Mouse (Mus musculus): ENCODE measurements around the gene Crocc2.
"Not testable (repeated sequence)": the region's sequence is repeated elsewhere in the genome, so short reads cannot be mapped to it uniquely, and the experiment has no call there.

Gene Crocc2

GRCm38 (mm10) chr1:93161921-93162320 is 6.6 kb upstream of the Crocc2 start:
- in situ Hi-C loops (cut with MboI, MseI) = no loop called here

DNA sequence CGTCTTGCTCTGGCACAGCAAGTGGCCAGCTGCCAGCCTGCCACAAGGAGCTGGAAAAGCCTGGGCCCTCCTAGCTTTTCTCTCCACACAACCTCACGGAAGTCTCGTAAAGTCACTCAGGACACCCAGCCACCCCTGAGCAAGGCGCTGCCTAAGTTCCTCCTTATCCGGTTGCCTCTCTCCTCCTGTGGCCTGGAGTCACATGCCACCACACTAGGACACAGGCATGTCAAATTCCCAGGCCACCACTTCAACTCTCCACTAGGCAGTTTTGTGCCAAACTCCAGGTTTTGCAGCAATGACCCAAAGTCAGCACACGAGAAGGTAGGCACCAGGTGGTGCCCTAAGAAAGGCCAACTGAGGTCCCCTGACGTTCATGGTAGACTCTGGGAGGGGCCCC is 5.9 kb upstream of the Crocc2 start:
- in situ Hi-C loops (cut with MboI, MseI) = no loop called here

DNA sequence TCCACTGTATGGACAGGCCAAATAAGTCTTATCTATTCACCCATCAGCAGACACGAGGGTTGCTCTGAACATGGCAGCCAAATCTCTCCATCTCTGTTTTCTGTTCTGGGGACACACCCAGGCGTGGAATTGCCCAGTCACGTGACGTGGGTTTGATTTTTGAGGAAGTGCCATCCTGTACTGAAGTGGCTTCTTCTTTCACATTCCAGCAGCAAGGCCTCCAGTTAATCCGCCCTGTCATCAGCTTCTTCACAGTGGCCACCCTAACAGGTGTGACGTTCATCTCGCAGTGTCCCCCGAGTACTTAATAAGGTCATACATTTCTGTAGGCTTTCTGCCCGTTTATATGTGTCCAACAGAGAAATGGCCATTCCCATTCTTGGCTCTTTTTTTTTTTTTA is 3.1 kb upstream of the Crocc2 start:
- in situ Hi-C loops (cut with MboI, MseI) = no loop called here

DNA sequence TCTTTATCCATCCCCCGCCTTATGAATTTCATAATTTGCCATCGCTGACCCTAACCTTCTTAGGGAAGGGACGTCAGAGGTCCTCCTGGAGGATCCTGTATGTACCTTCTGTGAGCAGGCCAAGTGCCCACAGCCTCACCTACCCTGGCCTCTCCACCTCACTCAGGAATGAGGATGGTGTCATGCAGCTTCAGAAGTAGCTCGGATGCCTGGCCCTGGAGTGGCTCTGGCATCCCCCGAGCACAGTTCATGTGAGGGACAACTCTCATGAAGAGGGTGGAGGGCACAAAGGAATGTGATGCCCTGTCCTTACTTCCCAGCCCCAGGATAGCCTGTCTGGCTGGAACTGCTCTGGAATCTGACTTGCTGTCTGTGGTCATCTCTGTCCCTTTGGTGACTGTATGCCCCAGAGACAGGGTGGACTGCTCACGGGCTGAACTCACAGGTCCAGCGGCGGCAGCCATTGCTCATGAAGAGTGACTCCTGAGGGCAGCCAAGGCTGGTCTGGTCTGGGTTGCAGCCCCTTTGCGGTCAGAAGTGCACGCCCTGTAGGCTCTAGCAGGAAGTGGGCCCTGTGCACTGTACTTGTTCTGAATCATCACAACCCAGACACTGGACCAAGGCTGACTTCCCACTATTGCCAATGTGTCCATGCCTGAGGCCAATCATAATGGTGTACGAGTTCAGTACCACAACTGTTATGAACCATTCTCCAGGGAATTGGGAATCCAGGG is 2.0 kb upstream of the Crocc2 start:
- in situ Hi-C loops (cut with MboI, MseI) = no loop called here

GRCm38 (mm10) chr1:93173665-93174064 is 5.1 kb downstream of the Crocc2 start:
- in situ Hi-C loops (cut with MboI, MseI) = no loop called here

- in situ Hi-C loops (cut with MboI, MseI) = no loop called here
These were observed 5.9 kb downstream of the Crocc2 start for GRCm38 (mm10) chr1:93174399-93174798.

GRCm38 (mm10) chr1:93175849-93176248 is 7.3 kb downstream of the Crocc2 start:
- in situ Hi-C loops (cut with MboI, MseI) = no loop called here

GRCm38 (mm10) chr1:93176525-93177332 is 8.2 kb downstream of the Crocc2 start:
- in situ Hi-C loops (cut with MboI, MseI) = no loop called here

DNA sequence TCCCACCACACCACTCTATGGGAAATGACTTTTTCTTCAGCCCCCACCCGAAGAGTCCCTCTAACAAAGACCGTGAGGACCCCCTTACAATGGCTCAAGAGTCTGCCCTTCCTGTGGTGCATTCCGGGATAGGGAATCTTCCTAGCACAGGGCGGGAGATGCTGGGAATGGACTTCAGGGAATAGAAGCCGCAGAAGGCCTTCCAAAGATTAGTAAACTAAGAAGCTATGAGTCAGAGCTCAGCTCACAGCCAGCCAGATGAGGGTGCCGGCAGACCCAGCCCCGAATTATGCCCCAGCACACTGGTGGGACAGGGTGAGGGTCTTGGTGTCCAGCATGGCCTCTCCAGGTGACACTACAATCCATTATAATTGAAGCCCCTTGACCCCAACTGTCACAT is 13.8 kb downstream of the Crocc2 start:
- in situ Hi-C loops (cut with MboI, MseI) = no loop called here

DNA sequence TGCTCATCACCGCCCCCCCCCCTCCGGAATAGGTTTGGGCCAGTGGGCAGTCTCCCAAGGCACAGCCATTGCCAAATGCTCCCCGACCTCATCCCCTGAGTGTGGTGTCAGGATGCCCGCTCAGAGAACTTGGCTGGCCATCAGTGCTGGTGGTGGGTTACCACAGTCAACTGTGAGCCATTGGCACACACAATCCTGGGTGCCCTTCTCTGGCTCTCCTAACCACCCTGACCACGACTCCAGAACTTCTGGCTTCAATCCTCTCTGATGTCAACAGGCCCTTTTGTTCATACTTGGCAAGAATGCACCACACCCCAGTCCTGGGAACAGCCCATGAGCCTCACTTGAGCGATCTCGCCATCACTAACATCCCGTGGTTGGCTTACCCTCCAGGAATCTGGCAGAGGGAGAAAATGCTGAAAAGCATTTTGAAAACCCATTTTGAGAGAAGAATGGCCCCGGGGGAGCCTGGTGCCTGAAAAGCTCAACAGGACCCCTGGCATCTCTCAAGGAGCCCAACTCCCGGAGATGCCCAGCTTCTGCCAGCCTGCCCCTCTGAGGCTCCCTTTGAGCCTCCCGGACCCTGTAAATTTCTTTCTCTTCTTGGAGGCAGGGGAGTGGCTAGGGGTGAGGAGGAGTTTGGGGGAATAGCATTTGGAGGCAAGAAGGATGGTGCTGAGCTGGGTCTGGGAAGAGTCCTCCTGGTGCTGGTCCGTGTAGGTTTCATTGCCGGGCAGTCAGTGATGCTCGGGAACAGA is 15.7 kb downstream of the Crocc2 start:
- in situ Hi-C loops (cut with MboI, MseI) = no loop called here

DNA sequence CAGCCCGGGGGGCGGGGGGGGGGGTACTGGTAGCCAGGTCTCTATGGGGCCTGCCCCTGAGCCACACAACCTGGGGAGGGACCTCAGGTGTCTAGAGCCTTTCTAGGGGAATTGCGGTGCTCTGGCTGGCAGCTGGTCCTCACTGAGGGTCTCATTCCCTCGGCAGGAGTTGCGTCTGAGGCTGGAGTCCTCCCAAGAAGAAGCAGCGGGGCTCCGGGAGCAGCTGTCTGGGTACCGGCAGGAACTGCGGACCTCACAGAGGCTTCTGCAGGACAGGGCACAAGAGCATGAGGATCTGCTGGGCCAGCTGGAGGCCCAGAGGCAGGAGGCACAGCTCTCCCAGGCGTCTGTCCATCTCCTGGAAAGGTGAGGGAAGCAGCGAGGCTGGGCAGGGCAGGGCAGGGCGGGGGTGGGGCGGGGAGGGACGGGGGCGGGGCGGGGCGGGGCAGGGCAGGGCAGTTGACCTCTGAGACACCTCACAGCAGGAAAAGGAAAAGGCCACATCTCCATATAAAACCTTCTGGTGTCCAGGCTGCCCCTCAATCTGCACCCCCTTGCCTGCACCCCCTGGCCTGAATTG is 22.3 kb downstream of the Crocc2 start:
- in situ Hi-C loops (cut with MboI, MseI) = no loop called here

DNA sequence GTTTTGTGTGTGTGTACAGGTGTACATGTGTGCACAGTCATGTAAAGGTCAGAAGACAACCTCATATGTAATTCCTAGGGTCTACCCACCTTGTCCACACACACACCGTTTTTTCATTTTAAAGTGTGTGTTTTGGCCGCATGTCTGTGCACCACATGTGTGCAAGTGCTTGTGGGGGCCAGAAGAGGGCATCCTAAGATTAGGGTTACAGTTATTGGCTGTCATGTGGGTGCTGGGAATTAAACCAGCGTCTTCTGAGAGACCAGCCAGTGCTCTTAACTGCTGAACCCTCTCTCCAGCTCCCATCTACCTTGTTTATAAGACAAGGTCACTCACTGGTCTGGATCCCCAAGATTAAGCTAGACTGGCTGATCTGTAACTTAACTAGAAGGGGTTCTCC is 26.4 kb downstream of the Crocc2 start:
- in situ Hi-C loops (cut with MboI, MseI) = no loop called here

- in situ Hi-C loops (cut with MboI, MseI) = not testable (repeated sequence)
These were observed 28.9 kb downstream of the Crocc2 start for GRCm38 (mm10) chr1:93197454-93197853.

GRCm38 (mm10) chr1:93197916-93198315 is 29.4 kb downstream of the Crocc2 start:
- in situ Hi-C loops (cut with MboI, MseI) = no loop called here

DNA sequence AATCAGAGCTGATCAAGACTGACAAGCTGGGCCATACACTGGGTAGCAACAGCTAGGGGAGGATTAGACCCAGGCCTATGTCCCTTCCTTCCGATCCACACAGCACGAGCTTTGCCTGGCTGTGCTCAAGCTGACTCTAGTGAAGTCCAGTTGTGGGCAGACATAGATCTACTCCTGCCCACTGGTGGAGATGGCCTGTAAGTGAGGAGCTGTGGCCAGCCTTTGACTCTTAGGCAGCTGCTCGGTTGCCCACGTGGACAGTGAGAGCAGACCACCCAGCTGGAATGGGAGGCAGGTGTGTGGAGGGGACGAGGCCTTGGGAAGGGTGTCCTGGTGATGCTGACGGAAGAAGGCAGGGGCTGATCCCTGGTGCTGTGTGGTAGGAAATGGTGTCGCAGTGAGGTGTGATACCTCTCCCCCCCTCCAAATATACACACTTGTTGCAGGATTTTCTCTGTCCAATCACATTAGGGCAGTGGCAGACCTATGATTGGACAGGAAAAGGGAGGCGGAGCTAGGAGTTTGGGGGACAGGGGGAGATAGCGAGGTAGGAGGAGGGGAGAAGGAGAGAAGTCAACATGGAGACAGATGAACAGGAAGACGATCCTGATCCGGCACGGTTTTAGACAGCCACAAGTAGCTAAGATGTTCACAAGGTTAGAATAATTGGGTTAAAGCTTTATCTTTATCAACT is 37.9 kb downstream of the Crocc2 start:
- in situ Hi-C loops (cut with MboI, MseI) = no loop called here

DNA sequence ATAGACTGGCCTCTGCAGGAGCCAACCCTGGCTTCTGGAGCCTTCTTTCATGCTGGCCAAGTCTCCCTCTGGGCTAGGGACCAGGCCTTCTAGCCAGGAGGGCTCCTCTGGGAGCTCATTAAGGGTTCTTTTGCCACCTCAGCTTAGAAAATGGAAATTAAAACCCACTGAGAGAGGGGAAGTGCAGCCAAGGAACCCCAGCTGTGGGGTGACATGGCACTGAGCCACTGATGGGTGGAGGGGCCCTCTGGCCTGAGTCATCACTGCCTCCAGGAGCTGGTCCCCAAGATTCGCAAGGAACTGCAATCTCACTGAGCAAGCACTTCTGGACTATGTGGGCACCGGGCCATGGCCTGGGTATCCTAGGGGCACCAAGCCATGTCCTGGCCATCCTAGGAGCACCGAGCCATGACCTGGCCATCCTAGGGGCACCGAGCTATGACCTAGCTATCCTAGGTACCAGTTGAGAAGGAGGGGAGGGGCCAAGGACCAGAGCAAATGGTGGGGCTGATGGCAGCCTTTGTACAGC is 39.1 kb downstream of the Crocc2 start:
- in situ Hi-C loops (cut with MboI, MseI) = no loop called here

GRCm38 (mm10) chr1:93210213-93210641 is 41.7 kb downstream of the Crocc2 start:
- in situ Hi-C loops (cut with MboI, MseI) = no loop called here

- in situ Hi-C loops (cut with MboI, MseI) = no loop called here
These were observed 42.5 kb downstream of the Crocc2 start for GRCm38 (mm10) chr1:93211019-93211418.

DNA sequence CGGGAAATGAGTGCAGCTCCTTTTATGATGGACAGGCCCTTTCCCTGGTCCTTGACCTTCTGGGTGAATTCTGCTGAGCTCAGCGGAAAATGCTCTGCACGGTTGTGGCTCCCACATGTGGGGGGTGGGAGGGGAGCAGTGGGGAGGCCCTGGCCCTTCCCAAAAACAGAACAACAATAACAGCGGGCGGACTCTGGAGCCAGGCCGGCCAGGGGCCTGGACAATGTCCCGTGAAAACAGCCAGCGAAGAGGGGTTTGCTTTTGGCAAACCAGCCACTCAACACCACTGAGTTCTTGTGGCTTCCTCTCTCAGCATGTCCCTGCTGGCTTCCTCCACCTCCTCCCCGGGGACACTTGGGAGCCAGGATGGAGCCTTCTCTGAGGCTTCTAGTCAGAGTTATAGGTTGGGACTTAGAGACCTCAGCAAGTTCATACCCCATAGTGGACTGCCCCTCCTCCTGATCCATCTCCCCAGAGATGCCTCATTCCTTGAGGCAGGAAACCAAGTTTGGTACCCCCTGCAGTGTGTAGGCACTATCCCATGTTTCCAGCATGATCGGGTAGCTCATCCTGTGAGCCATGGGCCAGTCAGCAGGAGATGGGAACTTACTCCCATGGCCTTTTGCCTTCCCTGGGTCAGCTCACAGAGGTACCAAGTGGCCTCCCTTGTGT is 43.2 kb downstream of the Crocc2 start:
- in situ Hi-C loops (cut with MboI, MseI) = no loop called here

DNA sequence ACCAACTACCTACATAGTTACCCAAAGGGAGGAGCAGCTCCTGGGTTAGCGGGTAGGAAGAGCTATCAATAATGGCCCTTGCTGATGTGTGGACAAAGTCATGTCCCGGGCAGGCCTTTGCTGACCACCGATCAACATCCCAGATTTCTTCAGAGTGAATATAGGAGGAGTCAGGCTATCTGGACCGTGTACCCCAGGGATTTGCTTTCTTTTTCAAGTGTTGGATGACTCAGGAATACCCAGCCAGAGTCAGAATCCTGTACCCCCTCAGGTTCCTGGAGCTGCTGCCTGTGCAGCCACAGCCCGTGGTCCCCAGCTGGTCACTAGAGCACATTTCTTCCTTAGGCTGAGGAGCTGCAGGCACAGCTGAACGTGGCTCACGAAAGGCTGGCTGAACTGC is 43.9 kb downstream of the Crocc2 start:
- in situ Hi-C loops (cut with MboI, MseI) = no loop called here

- in situ Hi-C loops (cut with MboI, MseI) = no loop called here
These were observed 46.1 kb downstream of the Crocc2 start for GRCm38 (mm10) chr1:93214612-93215011.

All from T-helper 1 cell (primary cell).